ENCODE assay signal across 14 mouse cellular contexts in the genomic region with DNA sequence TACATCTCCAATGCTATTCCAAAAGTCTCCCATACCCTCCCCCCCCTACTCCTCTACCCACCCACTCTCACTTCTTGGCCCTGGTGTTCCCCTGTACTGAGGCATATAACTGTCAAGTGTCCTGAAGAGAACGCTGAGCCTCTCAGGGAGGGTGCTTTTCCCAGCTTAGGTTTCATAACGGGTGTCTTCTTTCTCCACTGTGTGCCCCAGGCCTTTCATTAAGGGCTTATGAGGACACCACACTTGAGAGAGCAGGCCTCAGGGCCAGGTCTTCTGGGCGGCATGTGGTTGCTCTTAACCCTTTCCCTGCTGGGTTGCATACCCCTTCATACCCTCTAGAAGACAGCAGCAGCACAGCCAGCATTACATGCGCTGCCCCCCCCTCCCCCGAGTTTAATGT.
DNase-seq lines count a peak whose midpoint lies in the region; ATAC-seq and TF ChIP-seq lines count a peak whose summit lies in the region.
"Had no signal": no experiment of that assay in that cellular context is flagged by ENCODE, and none has a peak within 500 bp of the region (broad histone marks: within the 10 kb centered on the region; RNA-seq: fewer than 3 reads in every experiment).

No protein-coding gene starts in this region.

- ATAC-seq in lung, embryonic 15.5 days (ENCODE audit: borderline replicate concordance, extremely low read depth, low FRiP score, low TSS enrichment), result 0 out of 2 replicates have a peak, but pooled peaks have one; percentile 24
- ATAC-seq in embryonic facial prominence, embryonic 14.5 days (ENCODE audit: low read depth), result peak; percentile 84
- ATAC-seq: forebrain, embryonic 14.5 days had no signal

- H3K4me3 ChIP-seq in gastrocnemius, adult 2 months, result peak overlapping the region; percentile 24; the same call in 1 of the 2 replicates
- no peak overlapping the region for H3K4me3 ChIP-seq in lung, embryonic 15.5 days
- no peak overlapping the region for H3K4me3 ChIP-seq in embryonic facial prominence, embryonic 14.5 days (ENCODE audit: low read depth, low read length)
- no peak overlapping the region for H3K4me3 ChIP-seq in forebrain, embryonic 10.5 days
- H3K4me3 ChIP-seq: heart, embryonic 15.5 days had no signal

- DNase-seq in gastrocnemius, adult 2 months, result peak; percentile 75
- DNase-seq in gastrocnemius, postnatal 10 days, result no peak
- DNase-seq in lung, adult 18-20 months, result no peak
- DNase-seq in embryonic facial prominence, embryonic 14.5 days (ENCODE audit: low spot score), result peak; percentile 78
- peak; percentile 39 to 45 for DNase-seq in kidney, postnatal 36 days
- DNase-seq in spleen, adult 12 weeks (ENCODE audit: low spot score), result no peak
- no peak for DNase-seq in forebrain, embryonic 10.5 days (ENCODE audit: extremely low spot score, low spot score)
- DNase-seq: adrenal gland, postnatal 10 days; cerebellum, adult 11-12 months; cerebellum, postnatal 36 days; midbrain, embryonic 14.5 days had no signal

- intact Hi-C loops in gastrocnemius, adult 2 months (cut with DNase I), result no loop called here

- 58% methylated on average over 5 of the region's 5 CpGs for WGBS in lung, embryonic 15.5 days
- 37% methylated on average over 5 of the region's 5 CpGs for WGBS in embryonic facial prominence, embryonic 14.5 days
- 53% methylated on average over 5 of the region's 5 CpGs for WGBS in forebrain, embryonic 10.5 days

- peak overlapping the region; percentile 93 for H3K27ac ChIP-seq in gastrocnemius, adult 2 months
- no peak overlapping the region for H3K27ac ChIP-seq in lung, embryonic 15.5 days
- no peak overlapping the region for H3K27ac ChIP-seq in embryonic facial prominence, embryonic 14.5 days (replicated peaks; ENCODE audit: low read depth, low read length)
- H3K27ac ChIP-seq in forebrain, embryonic 10.5 days, result no peak overlapping the region
- H3K27ac ChIP-seq: heart, embryonic 15.5 days had no signal

- no peaks in the 10 kb centered on the region for H3K9me3 ChIP-seq in lung, embryonic 15.5 days
- H3K9me3 ChIP-seq in embryonic facial prominence, embryonic 14.5 days (ENCODE audit: control insufficient read depth, low read length), result no peaks in the 10 kb centered on the region
- no peaks in the 10 kb centered on the region for H3K9me3 ChIP-seq in forebrain, embryonic 10.5 days
- H3K9me3 ChIP-seq: heart, embryonic 15.5 days had no signal

- peaks cover 26% of the 10 kb centered on the region for H3K36me3 ChIP-seq in lung, embryonic 15.5 days
- peaks cover 33% of the 10 kb centered on the region for H3K36me3 ChIP-seq in embryonic facial prominence, embryonic 14.5 days (ENCODE audit: control insufficient read depth, insufficient read depth, low read length)
- peaks cover 61% of the 10 kb centered on the region for H3K36me3 ChIP-seq in forebrain, embryonic 10.5 days (replicated peaks)

- TF ChIP-seq CTCF in gastrocnemius, adult 2 months (IDR thresholded peaks at IDR 0.05), result no peak

- H3K4me1 ChIP-seq in lung, embryonic 15.5 days, result peaks cover 14% of the 10 kb centered on the region
- peaks cover 8% of the 10 kb centered on the region; the same call in 1 of the 2 replicates for H3K4me1 ChIP-seq in embryonic facial prominence, embryonic 14.5 days (ENCODE audit: control insufficient read depth, insufficient read depth, low read length)
- H3K4me1 ChIP-seq in forebrain, embryonic 10.5 days, result peaks cover 25% of the 10 kb centered on the region
- H3K4me1 ChIP-seq: heart, embryonic 15.5 days had no signal

- H3K27me3 ChIP-seq in lung, embryonic 15.5 days, result no peaks in the 10 kb centered on the region
- 0 out of 2 replicates have a peak, but pooled peaks cover 4% of the 10 kb centered on the region for H3K27me3 ChIP-seq in embryonic facial prominence, embryonic 14.5 days (replicated peaks; ENCODE audit: control insufficient read depth, insufficient read depth, low read length)
- peaks cover 52% of the 10 kb centered on the region for H3K27me3 ChIP-seq in forebrain, embryonic 10.5 days (ENCODE audit: poor library complexity, severe bottlenecking)
- H3K27me3 ChIP-seq: heart, embryonic 15.5 days had no signal

- no peak overlapping the region for H3K4me2 ChIP-seq in lung, embryonic 15.5 days
- H3K4me2 ChIP-seq in embryonic facial prominence, embryonic 14.5 days (ENCODE audit: low read depth, low read length), result no peak overlapping the region
- H3K4me2 ChIP-seq: heart, embryonic 15.5 days had no signal

- no peak overlapping the region for H3K9ac ChIP-seq in lung, embryonic 15.5 days
- no peak overlapping the region for H3K9ac ChIP-seq in embryonic facial prominence, embryonic 14.5 days (ENCODE audit: low read depth, low read length)
- H3K9ac ChIP-seq: heart, embryonic 15.5 days had no signal

Comparison
In these comparisons a context has a peak if more than half of its experiments do, and no peak if none do; other contexts are left out.
1. DNase-seq: peak in gastrocnemius, adult 2 months (single experiment), embryonic facial prominence, embryonic 14.5 days (single experiment) and kidney, postnatal 36 days (2 of 2); none in gastrocnemius, postnatal 10 days (single experiment), lung, adult 18-20 months (0 of 2), spleen, adult 12 weeks (single experiment) and forebrain, embryonic 10.5 days (single experiment).